ENCODE assay signal across 25 mouse cellular contexts in genomic region chr1:108934350-108934749, GRCm38 (mm10).
DNase-seq lines count a peak whose midpoint lies in the region; ATAC-seq lines count a peak whose summit lies in the region.
"Had no signal": no experiment of that assay in that cellular context is flagged by ENCODE, and none has a peak within 500 bp of the region (broad histone marks: within the 10 kb centered on the region; RNA-seq: fewer than 3 reads in every experiment).

No protein-coding gene starts in this region.

- no peak overlapping the region for H3K4me2 ChIP-seq in embryonic facial prominence, embryonic 14.5 days (ENCODE audit: low read depth, low read length)
- H3K4me2 ChIP-seq in hindbrain, embryonic 14.5 days (replicated peaks): no peak overlapping the region
- H3K4me2 ChIP-seq in hindbrain, embryonic 13.5 days: no peak overlapping the region
- no peak overlapping the region for H3K4me2 ChIP-seq in neural tube, embryonic 13.5 days
- no peak overlapping the region for H3K4me2 ChIP-seq in neural tube, embryonic 15.5 days
- H3K4me2 ChIP-seq: heart, embryonic 13.5 days; liver, embryonic 15.5 days; lung, embryonic 14.5 days; midbrain, embryonic 15.5 days; stomach, embryonic 15.5 days had no signal

- H3K4me1 ChIP-seq in embryonic facial prominence, embryonic 14.5 days (ENCODE audit: control insufficient read depth, insufficient read depth, low read length): no peaks in the 10 kb centered on the region
- no peaks in the 10 kb centered on the region for H3K4me1 ChIP-seq in embryonic facial prominence, embryonic 10.5 days
- no peaks in the 10 kb centered on the region for H3K4me1 ChIP-seq in hindbrain, embryonic 14.5 days (replicated peaks; ENCODE audit: control insufficient read depth, insufficient read depth, low read length)
- H3K4me1 ChIP-seq in hindbrain, embryonic 13.5 days (replicated peaks): no peaks in the 10 kb centered on the region
- 0 out of 2 replicates have a peak, but pooled peaks cover 3% of the 10 kb centered on the region for H3K4me1 ChIP-seq in neural tube, embryonic 13.5 days (replicated peaks)
- H3K4me1 ChIP-seq in neural tube, embryonic 15.5 days: no peaks in the 10 kb centered on the region
- H3K4me1 ChIP-seq: heart, embryonic 13.5 days; liver, embryonic 15.5 days; midbrain, embryonic 15.5 days; stomach, embryonic 15.5 days had no signal

- peak; percentile 45 for DNase-seq in embryonic facial prominence, embryonic 14.5 days (ENCODE audit: low spot score)
- no peak for DNase-seq in embryonic facial prominence, embryonic 10.5 days (ENCODE audit: low spot score)
- DNase-seq in hindbrain, embryonic 14.5 days (ENCODE audit: low spot score): peak; percentile 27
- no peak for DNase-seq in gastrocnemius, postnatal 10 days
- DNase-seq: adrenal gland, postnatal 10 days; cerebellum, adult 11 months; cerebellum, postnatal 25 days; heart, postnatal 10 days; kidney, adult 11 months; kidney, postnatal 14 days; layer of hippocampus, adult 9-11 months; liver; lung, embryonic 14.5 days; lung, postnatal 14 days; right cerebral cortex, postnatal 25 days had no signal

- no peaks in the 10 kb centered on the region for H3K9me3 ChIP-seq in embryonic facial prominence, embryonic 14.5 days (ENCODE audit: control insufficient read depth, low read length)
- no peaks in the 10 kb centered on the region for H3K9me3 ChIP-seq in embryonic facial prominence, embryonic 10.5 days
- H3K9me3 ChIP-seq in hindbrain, embryonic 14.5 days (ENCODE audit: control insufficient read depth, low read length): no peaks in the 10 kb centered on the region
- no peaks in the 10 kb centered on the region for H3K9me3 ChIP-seq in hindbrain, embryonic 13.5 days
- H3K9me3 ChIP-seq in neural tube, embryonic 13.5 days: no peaks in the 10 kb centered on the region
- no peaks in the 10 kb centered on the region for H3K9me3 ChIP-seq in neural tube, embryonic 15.5 days (replicated peaks)
- H3K9me3 ChIP-seq: heart, embryonic 13.5 days; liver, embryonic 15.5 days; midbrain, embryonic 15.5 days; stomach, embryonic 15.5 days had no signal

- no peaks in the 10 kb centered on the region for H3K36me3 ChIP-seq in embryonic facial prominence, embryonic 14.5 days (ENCODE audit: control insufficient read depth, insufficient read depth, low read length)
- no peaks in the 10 kb centered on the region for H3K36me3 ChIP-seq in embryonic facial prominence, embryonic 10.5 days (replicated peaks)
- H3K36me3 ChIP-seq in hindbrain, embryonic 14.5 days (replicated peaks; ENCODE audit: control insufficient read depth, insufficient read depth): no peaks in the 10 kb centered on the region
- no peaks in the 10 kb centered on the region for H3K36me3 ChIP-seq in hindbrain, embryonic 13.5 days
- H3K36me3 ChIP-seq in neural tube, embryonic 13.5 days: no peaks in the 10 kb centered on the region
- H3K36me3 ChIP-seq in neural tube, embryonic 15.5 days: no peaks in the 10 kb centered on the region
- H3K36me3 ChIP-seq: heart, embryonic 13.5 days; liver, embryonic 15.5 days; midbrain, embryonic 15.5 days; stomach, embryonic 15.5 days had no signal

- no peak overlapping the region for H3K9ac ChIP-seq in embryonic facial prominence, embryonic 14.5 days (ENCODE audit: low read depth, low read length)
- H3K9ac ChIP-seq in hindbrain, embryonic 14.5 days: no peak overlapping the region
- H3K9ac ChIP-seq in hindbrain, embryonic 13.5 days: no peak overlapping the region
- H3K9ac ChIP-seq in neural tube, embryonic 13.5 days: no peak overlapping the region
- H3K9ac ChIP-seq in neural tube, embryonic 15.5 days (replicated peaks): no peak overlapping the region
- H3K9ac ChIP-seq: heart, embryonic 13.5 days; liver, embryonic 15.5 days; lung, embryonic 14.5 days; midbrain, embryonic 15.5 days; stomach, embryonic 15.5 days had no signal

- H3K27ac ChIP-seq in embryonic facial prominence, embryonic 14.5 days (replicated peaks; ENCODE audit: low read depth, low read length): no peak overlapping the region
- H3K27ac ChIP-seq in embryonic facial prominence, embryonic 10.5 days (replicated peaks): no peak overlapping the region
- no peak overlapping the region for H3K27ac ChIP-seq in hindbrain, embryonic 14.5 days
- H3K27ac ChIP-seq in hindbrain, embryonic 13.5 days: no peak overlapping the region
- no peak overlapping the region for H3K27ac ChIP-seq in neural tube, embryonic 13.5 days (replicated peaks)
- H3K27ac ChIP-seq in neural tube, embryonic 15.5 days (replicated peaks): no peak overlapping the region
- H3K27ac ChIP-seq: heart, embryonic 13.5 days; liver, embryonic 15.5 days; midbrain, embryonic 15.5 days; stomach, embryonic 15.5 days had no signal

- H3K27me3 ChIP-seq in embryonic facial prominence, embryonic 14.5 days (replicated peaks; ENCODE audit: control insufficient read depth, insufficient read depth, low read length): no peaks in the 10 kb centered on the region
- no peaks in the 10 kb centered on the region for H3K27me3 ChIP-seq in embryonic facial prominence, embryonic 10.5 days (replicated peaks; ENCODE audit: low read depth, poor library complexity, severe bottlenecking)
- no peaks in the 10 kb centered on the region for H3K27me3 ChIP-seq in hindbrain, embryonic 14.5 days (ENCODE audit: control insufficient read depth, insufficient read depth, low read length)
- H3K27me3 ChIP-seq in hindbrain, embryonic 13.5 days: no peaks in the 10 kb centered on the region
- H3K27me3 ChIP-seq in neural tube, embryonic 13.5 days: no peaks in the 10 kb centered on the region
- H3K27me3 ChIP-seq in neural tube, embryonic 15.5 days (replicated peaks): no peaks in the 10 kb centered on the region
- H3K27me3 ChIP-seq: heart, embryonic 13.5 days; liver, embryonic 15.5 days; midbrain, embryonic 15.5 days; stomach, embryonic 15.5 days had no signal

- ATAC-seq in embryonic facial prominence, embryonic 14.5 days (ENCODE audit: low read depth): peak; percentile 77; the same call in 1 of the 2 replicates
- ATAC-seq in hindbrain, embryonic 14.5 days (ENCODE audit: low FRiP score): peak; percentile 55; the same call in 1 of the 2 replicates
- ATAC-seq in hindbrain, embryonic 13.5 days (ENCODE audit: low FRiP score): no peak
- ATAC-seq in neural tube, embryonic 13.5 days (ENCODE audit: low read depth): 0 out of 2 replicates have a peak, but pooled peaks have one; percentile 59
- ATAC-seq in neural tube, embryonic 15.5 days (ENCODE audit: low FRiP score): no peak
- ATAC-seq: inflammation-experienced regulatory T-cells, adult 6 months; midbrain, embryonic 15.5 days; Patski had no signal

- no peak overlapping the region for H3K4me3 ChIP-seq in embryonic facial prominence, embryonic 14.5 days (ENCODE audit: low read depth, low read length)
- H3K4me3 ChIP-seq in embryonic facial prominence, embryonic 10.5 days: no peak overlapping the region
- H3K4me3 ChIP-seq in hindbrain, embryonic 14.5 days (replicated peaks; ENCODE audit: low read length): no peak overlapping the region
- no peak overlapping the region for H3K4me3 ChIP-seq in hindbrain, embryonic 13.5 days
- no peak overlapping the region for H3K4me3 ChIP-seq in neural tube, embryonic 13.5 days
- no peak overlapping the region for H3K4me3 ChIP-seq in neural tube, embryonic 15.5 days (replicated peaks)
- H3K4me3 ChIP-seq: heart, embryonic 13.5 days; liver, embryonic 15.5 days; midbrain, embryonic 15.5 days; myocyte; stomach, embryonic 15.5 days had no signal

- 78% methylated on average over 1 of the region's 1 CpGs for WGBS in embryonic facial prominence, embryonic 14.5 days
- 90% methylated on average over 1 of the region's 1 CpGs for WGBS in embryonic facial prominence, embryonic 10.5 days
- 69% methylated on average over 1 of the region's 1 CpGs for WGBS in hindbrain, embryonic 14.5 days
- 59% methylated on average over 1 of the region's 1 CpGs for WGBS in hindbrain, embryonic 13.5 days
- WGBS in neural tube, embryonic 13.5 days: 44% methylated on average over 1 of the region's 1 CpGs
- 37% methylated on average over 1 of the region's 1 CpGs for WGBS in neural tube, embryonic 15.5 days

Comparison
In these comparisons a context has a peak if more than half of its experiments do, and no peak if none do; other contexts are left out.
1. ATAC-seq: peak in embryonic facial prominence, embryonic 14.5 days (single experiment), hindbrain, embryonic 14.5 days (single experiment) and neural tube, embryonic 13.5 days (single experiment); none in hindbrain, embryonic 13.5 days (single experiment) and neural tube, embryonic 15.5 days (single experiment).
2. DNase-seq: peak in embryonic facial prominence, embryonic 14.5 days (single experiment) and hindbrain, embryonic 14.5 days (single experiment); none in embryonic facial prominence, embryonic 10.5 days (single experiment) and gastrocnemius, postnatal 10 days (single experiment).